Mouse (Mus musculus): ENCODE measurements at regions not wholly inside any gene's neighbourhood (a gene's known extent, or its start where the extent isn't known, plus 50 kb on each side); places are given as distances from the start of the nearest gene placed in this dataset.

DNA sequence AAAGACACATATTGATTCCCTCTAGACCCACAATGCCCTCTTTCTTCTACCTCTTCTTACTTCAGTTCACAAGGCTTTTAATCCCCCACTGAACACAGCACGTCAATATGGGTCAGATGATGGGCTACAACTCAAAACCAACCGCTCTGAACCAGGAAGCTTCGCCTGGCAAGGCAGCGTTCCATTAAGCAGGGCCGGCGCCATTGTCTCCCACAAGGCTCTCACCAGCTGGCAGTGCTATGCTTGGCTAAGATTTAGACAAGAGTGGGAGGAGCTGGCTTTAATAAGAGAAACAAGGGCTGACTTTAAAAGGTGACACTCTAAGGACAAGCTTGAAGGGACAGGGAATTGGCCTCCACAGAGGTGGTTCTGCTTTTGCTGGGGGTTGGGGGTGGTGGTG is 192.3 kb upstream of the Slc24a2 start:
- TF ChIP-seq POLR2A (IDR thresholded peaks at IDR 0.05; ENCODE audit: insufficient read length, low read depth) (no peak), MAX (IDR thresholded peaks at IDR 0.05; ENCODE audit: low read depth) (no peak), SRF (IDR thresholded peaks at IDR 0.05; ENCODE audit: control insufficient read depth, insufficient read length, low read depth) (no peak), E2F4 (IDR thresholded peaks at IDR 0.05; ENCODE audit: insufficient read depth) (no peak), TCF12 (IDR thresholded peaks at IDR 0.05; ENCODE audit: insufficient read depth, poor library complexity, severe bottlenecking) (no peak), REST (IDR thresholded peaks at IDR 0.05; ENCODE audit: insufficient read depth, insufficient read length) (no peak), USF1 (IDR thresholded peaks at IDR 0.05; ENCODE audit: low read depth) (no peak)
- Histone ChIP-seq H3K4me2 (ENCODE audit: low read depth) (no peak overlapping the region), H3K27me3 (ENCODE audit: control insufficient read depth, insufficient read depth, insufficient read length) (no peaks in the 10 kb centered on the region), H3K79me2 (ENCODE audit: control insufficient read depth, insufficient read depth) (no peaks in the 10 kb centered on the region), H3K36me3 (ENCODE audit: control insufficient read depth, insufficient read depth) (no peaks in the 10 kb centered on the region), H3ac (ENCODE audit: control insufficient read depth, insufficient read length) (no peak overlapping the region), H3K4me3 (no peak overlapping the region)

DNA sequence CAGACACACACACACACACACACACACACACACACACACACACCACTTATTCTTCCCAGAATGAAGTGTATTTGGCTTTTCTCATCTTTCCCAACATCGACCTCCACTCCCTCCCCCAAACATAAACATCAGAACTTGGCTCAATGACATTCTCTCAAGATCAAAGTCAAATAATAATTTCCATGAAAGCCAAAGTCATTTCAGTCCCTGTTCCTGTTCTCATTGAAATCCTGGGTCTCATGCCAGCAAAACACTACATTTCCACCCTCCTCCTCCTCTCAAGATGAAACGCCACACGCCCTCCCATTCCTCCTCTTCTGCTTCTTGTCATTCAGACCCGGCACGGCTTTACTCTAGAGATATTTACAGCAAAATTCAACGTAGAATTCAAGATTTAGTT is 173.1 kb upstream of the Slc24a2 start:
- Histone ChIP-seq H3K36me3 (ENCODE audit: control insufficient read depth, insufficient read depth) (no peaks in the 10 kb centered on the region), H3K4me2 (ENCODE audit: low read depth) (no peak overlapping the region), H3K27me3 (ENCODE audit: control insufficient read depth, insufficient read depth, insufficient read length) (no peaks in the 10 kb centered on the region), H3K79me2 (ENCODE audit: control insufficient read depth, insufficient read depth) (no peaks in the 10 kb centered on the region), H3ac (ENCODE audit: control insufficient read depth, insufficient read length) (no peak overlapping the region), H3K4me3 (no peak overlapping the region)
- TF ChIP-seq USF1 (IDR thresholded peaks at IDR 0.05; ENCODE audit: low read depth) (no peak), SRF (IDR thresholded peaks at IDR 0.05; ENCODE audit: control insufficient read depth, insufficient read length, low read depth) (no peak), POLR2A (IDR thresholded peaks at IDR 0.05; ENCODE audit: insufficient read length, low read depth) (no peak), E2F4 (IDR thresholded peaks at IDR 0.05; ENCODE audit: insufficient read depth) (no peak), CEBPB (IDR thresholded peaks at IDR 0.05; ENCODE audit: insufficient read depth, poor library complexity, severe bottlenecking) (no peak), TCF12 (IDR thresholded peaks at IDR 0.05; ENCODE audit: insufficient read depth, poor library complexity, severe bottlenecking) (no peak), REST (IDR thresholded peaks at IDR 0.05; ENCODE audit: insufficient read depth, insufficient read length) (no peak)

- Histone ChIP-seq H3K4me3 (no peak overlapping the region), H3K36me3 (ENCODE audit: control insufficient read depth, insufficient read depth) (no peaks in the 10 kb centered on the region), H3K79me2 (ENCODE audit: control insufficient read depth, insufficient read depth) (no peaks in the 10 kb centered on the region), H3K27me3 (ENCODE audit: control insufficient read depth, insufficient read depth, insufficient read length) (no peaks in the 10 kb centered on the region), H3K4me2 (ENCODE audit: low read depth) (peak overlapping the region; percentile 74), H3ac (ENCODE audit: control insufficient read depth, insufficient read length) (no peak overlapping the region)
- TF ChIP-seq TCF3 (IDR thresholded peaks at IDR 0.05; ENCODE audit: insufficient read length, low read depth) (no peak), SRF (IDR thresholded peaks at IDR 0.05; ENCODE audit: control insufficient read depth, insufficient read length, low read depth) (no peak), E2F4 (IDR thresholded peaks at IDR 0.05; ENCODE audit: insufficient read depth) (no peak), MYOD1 (IDR thresholded peaks at IDR 0.05; ENCODE audit: control insufficient read depth in 1 of 3, insufficient read length in 2 of 3, low read depth in 2 of 3) (no peak), POLR2A (IDR thresholded peaks at IDR 0.05; ENCODE audit: insufficient read length, low read depth) (no peak), MYOG (IDR thresholded peaks at IDR 0.05; ENCODE audit: control insufficient read depth in 1 of 3, insufficient read depth in 1 of 3, insufficient read length in 2 of 3, low read depth in 2 of 3) (no peak), USF1 (IDR thresholded peaks at IDR 0.05; ENCODE audit: low read depth) (no peak), REST (IDR thresholded peaks at IDR 0.05; ENCODE audit: insufficient read depth, insufficient read length) (no peak), MAX (IDR thresholded peaks at IDR 0.05; ENCODE audit: low read depth) (no peak), POLR2AphosphoS2 (IDR thresholded peaks at IDR 0.05; ENCODE audit: insufficient read length, low read depth) (no peak), TCF12 (IDR thresholded peaks at IDR 0.05; ENCODE audit: insufficient read depth, poor library complexity, severe bottlenecking) (no peak), CEBPB (IDR thresholded peaks at IDR 0.05; ENCODE audit: insufficient read depth, poor library complexity, severe bottlenecking) (no peak)
Measured at GRCm38 (mm10) chr4:87402173-87402556, 171.9 kb upstream of the Slc24a2 start.

DNA sequence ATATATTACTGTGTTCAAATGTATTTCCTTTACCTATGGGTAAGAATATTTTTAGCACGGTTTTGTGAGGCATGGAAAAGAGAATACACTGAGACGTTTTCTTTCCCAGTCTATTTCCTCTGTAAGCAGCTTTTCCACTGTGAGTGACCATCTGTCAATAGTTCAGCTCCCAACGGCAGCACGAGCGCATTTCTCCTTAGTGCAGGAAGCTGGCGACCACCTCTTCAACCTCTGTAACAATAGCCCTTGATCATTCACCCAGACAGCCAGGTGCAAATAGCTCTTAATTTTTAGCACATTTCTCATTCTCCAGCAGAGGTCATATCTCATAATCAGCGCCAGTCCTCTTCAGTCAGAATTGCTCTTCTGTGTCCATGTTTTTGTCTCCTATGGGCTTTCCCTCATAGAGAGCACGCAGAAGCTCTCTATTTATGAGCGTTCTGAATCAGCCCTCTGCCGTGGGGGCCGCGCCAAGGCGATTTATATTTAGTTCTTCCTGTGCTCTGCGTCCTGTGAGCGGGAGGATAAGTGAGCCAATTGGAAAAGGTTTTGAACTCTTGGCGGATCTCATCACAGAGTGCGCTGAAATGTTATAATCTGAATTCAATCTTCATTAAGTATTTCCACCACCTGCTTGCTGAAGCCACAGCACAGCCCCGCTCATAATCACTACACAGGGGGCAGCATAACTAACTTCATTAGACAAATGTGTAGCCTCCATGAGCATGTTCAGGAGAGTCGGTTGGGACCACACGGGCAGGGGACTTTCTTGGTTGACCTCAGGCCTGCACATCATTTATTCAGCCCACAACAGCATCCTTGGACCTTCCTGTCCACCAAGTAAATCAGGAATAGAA is 171.3 kb upstream of the Slc24a2 start:
- Histone ChIP-seq H3K27me3 (ENCODE audit: control insufficient read depth, insufficient read depth, insufficient read length) (no peaks in the 10 kb centered on the region), H3ac (ENCODE audit: control insufficient read depth, insufficient read length) (no peak overlapping the region), H3K4me3 (no peak overlapping the region), H3K36me3 (ENCODE audit: control insufficient read depth, insufficient read depth) (no peaks in the 10 kb centered on the region), H3K79me2 (ENCODE audit: control insufficient read depth, insufficient read depth) (no peaks in the 10 kb centered on the region), H3K4me2 (ENCODE audit: low read depth) (peak overlapping the region; percentile 74)
- TF ChIP-seq MYOG (IDR thresholded peaks at IDR 0.05; ENCODE audit: control insufficient read depth in 1 of 3, insufficient read depth in 1 of 3, insufficient read length in 2 of 3, low read depth in 2 of 3): no peak
- no peak for TF ChIP-seq TCF3 (IDR thresholded peaks at IDR 0.05; ENCODE audit: insufficient read length, low read depth)
- TF ChIP-seq TCF12 (IDR thresholded peaks at IDR 0.05; ENCODE audit: insufficient read depth, poor library complexity, severe bottlenecking): no peak
- no peak for TF ChIP-seq POLR2A (IDR thresholded peaks at IDR 0.05; ENCODE audit: insufficient read length, low read depth)
- TF ChIP-seq REST (IDR thresholded peaks at IDR 0.05; ENCODE audit: insufficient read depth, insufficient read length): no peak
- TF ChIP-seq SRF (IDR thresholded peaks at IDR 0.05; ENCODE audit: control insufficient read depth, insufficient read length, low read depth): no peak
- no peak for TF ChIP-seq CEBPB (IDR thresholded peaks at IDR 0.05; ENCODE audit: insufficient read depth, poor library complexity, severe bottlenecking)
- TF ChIP-seq POLR2AphosphoS2 (IDR thresholded peaks at IDR 0.05; ENCODE audit: insufficient read length, low read depth): no peak
- TF ChIP-seq E2F4 (IDR thresholded peaks at IDR 0.05; ENCODE audit: insufficient read depth): no peak
- no peak for TF ChIP-seq USF1 (IDR thresholded peaks at IDR 0.05; ENCODE audit: low read depth)
- TF ChIP-seq MAX (IDR thresholded peaks at IDR 0.05; ENCODE audit: low read depth): no peak
- TF ChIP-seq MYOD1 (IDR thresholded peaks at IDR 0.05; ENCODE audit: control insufficient read depth in 1 of 3, insufficient read length in 2 of 3, low read depth in 2 of 3): no peak
